Mouse (Mus musculus): ENCODE results near the gene Cdc25b.

The Cdc25b gene

GRCm38 (mm10) chr2:131186771-131187601, at the start of gene Cdc25b, which contains the start of gene Spef1:
TSS of gene Cdc25b (plus strand) at chr2:131186949.
TSS of gene Spef1 (minus strand) at chr2:131187282.
- DNase-seq = peak; percentile 91

GRCm38 (mm10) chr2:131138296-131138695, 48.5 kb upstream of the Cdc25b start:
- no peak for DNase-seq

GRCm38 (mm10) chr2:131138760-131139159, 48.0 kb upstream of the Cdc25b start:
- no peak for DNase-seq

GRCm38 (mm10) chr2:131139287-131139686, 47.5 kb upstream of the Cdc25b start:
- DNase-seq = no peak

GRCm38 (mm10) chr2:131139886-131140532, 46.7 kb upstream of the Cdc25b start:
- peak; percentile 66 for DNase-seq

- no peak for DNase-seq
Observed at GRCm38 (mm10) chr2:131140533-131140905, 46.2 kb upstream of the Cdc25b start.

- DNase-seq = no peak
Observed at GRCm38 (mm10) chr2:131141336-131141986, 45.3 kb upstream of the Cdc25b start.

GRCm38 (mm10) chr2:131142592-131142991, 44.2 kb upstream of the Cdc25b start:
- DNase-seq = peak; percentile 82

- no peak for DNase-seq
Observed at GRCm38 (mm10) chr2:131143007-131143780, 43.6 kb upstream of the Cdc25b start.

GRCm38 (mm10) chr2:131145121-131145520, 41.6 kb upstream of the Cdc25b start:
- no peak for DNase-seq

GRCm38 (mm10) chr2:131145536-131145935, 41.2 kb upstream of the Cdc25b start:
- no peak for DNase-seq

- no peak for DNase-seq
Observed at GRCm38 (mm10) chr2:131146193-131147042, 40.3 kb upstream of the Cdc25b start.

GRCm38 (mm10) chr2:131147043-131147365, 39.7 kb upstream of the Cdc25b start:
- DNase-seq = no peak

- DNase-seq = no peak
Observed at GRCm38 (mm10) chr2:131148353-131149253, 38.1 kb upstream of the Cdc25b start.

- DNase-seq = no peak
Observed at GRCm38 (mm10) chr2:131149254-131149578, 37.5 kb upstream of the Cdc25b start.

- no peak for DNase-seq
Observed at GRCm38 (mm10) chr2:131152166-131152730, 34.5 kb upstream of the Cdc25b start.

- DNase-seq = no peak
Observed at GRCm38 (mm10) chr2:131154036-131154435, 32.7 kb upstream of the Cdc25b start.

GRCm38 (mm10) chr2:131156987-131157386, 29.8 kb upstream of the Cdc25b start:
- no peak for DNase-seq

GRCm38 (mm10) chr2:131159491-131159910, 27.2 kb upstream of the Cdc25b start:
- no peak for DNase-seq

GRCm38 (mm10) chr2:131159938-131160581, 26.7 kb upstream of the Cdc25b start, which contains the start of gene 1700037H04Rik:
TSS of gene 1700037H04Rik (minus strand) at chr2:131160081.
- DNase-seq = peak; percentile 98
